Mouse (Mus musculus) G1E-ER4 (cell line): ENCODE data around the gene A630089N07Rik. TPM values are rescaled to one million over a fixed set of nuclear protein-coding genes. Genes with fewer than 3 reads are reported as not detected.

Experiments
- GATA1 ChIP-seq: IDR thresholded peaks from one replicate; pipeline ENCODE4 v1.8.0; 2012; ENCODE audit warnings: low read length, inconsistent platforms
- polyA plus RNA-seq: library from polyadenylated mRNA; stranded (reverse); fragments of >175 nt; gene quantifications from 2 replicates; pipeline ENCODE4 v1.2.3, GENCODE M21; 2012

A630089N07Rik gene
- polyA plus RNA-seq, 1 experiment = 0.17 TPM

DNA sequence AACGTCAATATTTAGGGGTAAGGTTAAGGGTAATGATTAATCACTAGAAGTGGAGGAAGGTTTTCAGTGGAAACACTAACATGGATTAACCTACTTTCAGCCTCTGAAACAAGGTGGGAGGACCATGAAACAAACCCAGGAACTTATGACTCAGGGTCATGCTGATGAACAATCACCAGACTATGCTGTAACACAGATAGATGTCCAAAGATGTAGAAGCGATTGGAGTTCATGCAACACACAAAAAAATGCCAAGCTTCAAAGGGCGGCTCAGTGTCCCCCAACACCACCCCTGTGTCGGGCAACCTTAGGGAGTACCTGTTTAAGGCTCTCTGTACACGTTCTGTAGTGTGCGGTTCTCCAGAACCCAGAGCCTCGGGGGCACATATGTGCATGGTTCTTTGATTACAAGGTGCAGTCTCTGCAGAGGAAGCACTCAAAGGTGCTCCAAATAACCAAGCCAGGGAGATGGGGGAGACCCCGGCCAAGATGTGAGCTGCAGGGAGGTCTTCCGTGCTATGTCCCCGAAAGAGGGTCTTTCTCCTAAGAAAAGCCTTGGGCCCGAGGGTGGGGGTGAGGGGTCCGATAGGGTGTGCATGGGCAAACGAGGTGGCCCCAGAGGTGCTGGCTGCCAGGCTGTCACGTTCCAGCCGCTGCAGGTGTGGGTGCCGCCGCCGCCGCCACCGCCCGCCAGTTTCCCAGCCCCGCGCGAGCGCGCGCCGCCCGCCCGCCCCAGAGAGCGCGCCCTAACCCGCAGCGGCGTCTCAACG lies 120.7 kb downstream of the A630089N07Rik start:
- TF ChIP-seq GATA1 = no peak

DNA sequence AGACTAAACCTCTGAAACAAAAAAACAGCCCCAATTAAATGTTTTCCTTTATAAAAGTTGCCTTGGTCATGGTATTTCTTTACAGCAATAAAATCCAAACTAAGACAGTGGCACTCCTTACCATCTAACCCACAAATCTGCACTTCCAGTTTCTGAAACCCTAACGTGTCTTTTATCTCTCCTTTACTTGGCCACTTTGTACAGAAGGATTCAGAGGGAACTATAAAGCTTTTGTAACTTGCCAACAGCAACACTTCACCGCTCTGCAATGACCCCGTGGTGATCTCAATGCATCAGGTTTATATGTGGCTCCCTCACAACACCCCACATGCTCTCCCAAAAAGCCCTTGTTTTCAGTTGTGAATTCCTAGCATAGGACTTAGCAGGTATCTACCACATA lies 121.9 kb downstream of the A630089N07Rik start:
- TF ChIP-seq GATA1 = no peak

DNA sequence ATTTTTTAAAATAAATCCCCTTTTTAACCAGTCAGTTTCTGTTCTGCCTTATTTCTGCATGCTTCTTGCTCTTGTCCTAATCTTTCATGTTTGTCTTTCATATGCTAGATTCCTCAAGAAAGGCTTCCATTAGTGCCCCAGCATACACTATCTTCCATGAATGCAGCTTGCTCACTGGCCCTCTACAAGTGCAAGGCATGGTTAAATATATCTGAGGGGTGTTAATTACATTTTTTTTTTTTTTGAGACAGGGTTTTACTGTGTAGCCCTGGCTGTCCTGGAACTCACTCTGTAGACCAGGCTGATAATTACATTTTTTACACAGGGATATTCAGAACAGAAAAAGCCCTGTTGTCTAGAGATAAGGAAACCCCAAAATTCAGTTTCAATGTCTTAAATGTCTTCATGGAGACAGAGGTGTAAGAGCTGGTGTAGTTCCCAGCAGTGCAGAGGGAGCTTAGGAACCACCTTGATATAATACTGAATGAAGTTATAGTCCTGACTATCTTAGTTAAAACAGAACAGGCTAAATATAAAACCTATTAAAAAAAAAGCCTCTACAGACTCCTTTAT lies 123.8 kb downstream of the A630089N07Rik start:
- TF ChIP-seq GATA1 = no peak

- no peak for TF ChIP-seq GATA1
These were observed 124.6 kb downstream of the A630089N07Rik start for GRCm38 (mm10) chr16:97957626-97958025.

DNA sequence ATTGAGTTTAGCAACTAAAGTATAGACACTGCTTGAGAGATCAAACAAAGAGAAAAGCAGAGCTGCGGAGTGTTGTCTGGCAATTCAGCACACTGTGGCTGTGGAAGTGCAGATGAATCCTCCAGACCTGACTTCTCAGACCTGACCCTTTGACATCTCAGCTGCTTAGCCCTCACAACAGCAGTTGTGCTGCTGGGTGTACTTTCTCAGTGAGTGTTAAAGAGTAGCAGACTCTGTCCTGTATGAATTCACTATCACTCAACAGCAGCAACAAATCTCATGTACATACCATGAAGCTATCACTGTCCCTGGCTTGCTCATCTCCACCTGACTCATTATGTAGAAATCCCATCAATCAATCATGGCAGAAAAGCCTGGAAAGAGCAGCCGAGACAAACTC lies 126.2 kb downstream of the A630089N07Rik start:
- TF ChIP-seq GATA1 = no peak

DNA sequence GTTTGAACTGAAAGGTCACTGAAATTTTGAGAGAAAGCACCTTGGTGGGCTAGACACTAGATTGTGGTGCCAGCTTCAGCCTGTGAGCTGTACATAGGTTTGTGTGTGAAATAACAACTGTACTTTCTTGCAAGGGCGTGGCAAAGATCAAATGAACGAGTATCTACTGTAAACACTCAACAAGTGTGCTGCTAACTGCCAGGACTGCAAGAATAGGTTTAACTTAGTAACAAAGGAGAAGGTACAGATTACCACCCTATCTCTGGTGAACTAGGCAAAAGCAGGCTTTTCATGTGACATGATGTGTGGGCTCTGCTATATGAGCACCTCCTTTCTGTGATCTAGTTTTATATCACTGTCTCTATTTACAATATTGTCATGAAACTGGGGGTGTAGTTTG lies 128.9 kb downstream of the A630089N07Rik start:
- no peak for TF ChIP-seq GATA1

- no peak for TF ChIP-seq GATA1
These were observed 129.4 kb downstream of the A630089N07Rik start for GRCm38 (mm10) chr16:97952801-97953200.

- no peak for TF ChIP-seq GATA1
These were observed 129.9 kb downstream of the A630089N07Rik start for GRCm38 (mm10) chr16:97952371-97952770.

Other genes with a start within 250 kb of the A630089N07Rik start
- gene Prdm15, start 230.6 kb downstream of the A630089N07Rik start, polyA plus RNA-seq = 2.8 and 5.6 TPM in 2 replicates
- 27.2 and 30.1 TPM in 2 replicates for gene C2cd2, start 119.9 kb downstream of the A630089N07Rik start, polyA plus RNA-seq
- gene Zbtb21, start 119.8 kb downstream of the A630089N07Rik start, polyA plus RNA-seq = 20.9 and 23.0 TPM in 2 replicates
- 1.1 and 1.3 TPM in 2 replicates for gene B230307C23Rik, start 85.1 kb downstream of the A630089N07Rik start, polyA plus RNA-seq